Mouse (Mus musculus): ENCODE results near the gene Dusp16. TPM values are rescaled to one million over a fixed set of nuclear protein-coding genes. Genes with fewer than 3 reads are reported as not detected.
"Not testable (repeated sequence)": the region's sequence is repeated elsewhere in the genome, so short reads cannot be mapped to it uniquely, and the experiment has no call there.

Gene Dusp16
- total RNA-seq, 2 experiments from 2014 or later = 22.4 to 24.9 TPM

DNA sequence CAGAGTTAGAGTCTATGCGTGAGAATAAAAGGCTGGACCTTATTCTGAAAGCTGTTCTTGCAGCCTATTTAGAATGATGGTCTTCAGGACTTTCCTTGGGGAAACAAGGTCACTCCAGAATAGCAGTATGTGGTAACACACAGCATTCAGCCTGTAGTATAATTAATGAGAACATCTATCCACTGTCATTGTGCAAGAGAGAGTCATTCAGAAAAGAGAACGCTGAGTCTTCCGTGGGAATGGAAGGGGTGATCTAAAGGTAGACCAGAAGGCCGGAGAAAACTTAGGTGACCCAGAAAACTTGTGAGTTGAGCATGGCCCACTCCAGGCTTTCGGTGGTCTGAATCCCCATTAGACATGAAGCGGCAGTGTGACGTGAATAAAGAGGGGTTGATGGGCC, 90.2 kb downstream of the Dusp16 start:
- DNase-seq = no peak
- intact Hi-C loops (cut with DNase I) = no loop called here

DNA sequence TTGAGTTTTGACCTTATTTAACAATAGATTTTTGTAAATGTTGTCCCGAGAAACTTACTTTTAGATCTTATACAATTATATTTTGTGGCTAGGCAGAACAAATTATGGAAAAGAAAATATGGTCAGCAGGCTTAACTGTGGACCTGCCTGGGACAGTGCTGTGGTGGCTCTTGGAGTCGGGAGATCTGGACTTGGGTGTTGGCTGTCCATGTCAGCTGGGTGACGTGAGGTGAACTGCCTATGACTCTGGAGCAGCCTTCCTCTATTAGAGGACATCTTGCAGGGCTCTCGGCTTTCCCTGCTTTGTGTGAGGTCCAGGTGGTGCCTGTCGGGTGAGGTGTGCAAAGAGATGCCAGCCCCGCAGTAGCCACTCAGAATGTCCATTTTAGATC, 91.2 kb downstream of the Dusp16 start:
- no peak for DNase-seq
- intact Hi-C loops (cut with DNase I) = no loop called here

DNA sequence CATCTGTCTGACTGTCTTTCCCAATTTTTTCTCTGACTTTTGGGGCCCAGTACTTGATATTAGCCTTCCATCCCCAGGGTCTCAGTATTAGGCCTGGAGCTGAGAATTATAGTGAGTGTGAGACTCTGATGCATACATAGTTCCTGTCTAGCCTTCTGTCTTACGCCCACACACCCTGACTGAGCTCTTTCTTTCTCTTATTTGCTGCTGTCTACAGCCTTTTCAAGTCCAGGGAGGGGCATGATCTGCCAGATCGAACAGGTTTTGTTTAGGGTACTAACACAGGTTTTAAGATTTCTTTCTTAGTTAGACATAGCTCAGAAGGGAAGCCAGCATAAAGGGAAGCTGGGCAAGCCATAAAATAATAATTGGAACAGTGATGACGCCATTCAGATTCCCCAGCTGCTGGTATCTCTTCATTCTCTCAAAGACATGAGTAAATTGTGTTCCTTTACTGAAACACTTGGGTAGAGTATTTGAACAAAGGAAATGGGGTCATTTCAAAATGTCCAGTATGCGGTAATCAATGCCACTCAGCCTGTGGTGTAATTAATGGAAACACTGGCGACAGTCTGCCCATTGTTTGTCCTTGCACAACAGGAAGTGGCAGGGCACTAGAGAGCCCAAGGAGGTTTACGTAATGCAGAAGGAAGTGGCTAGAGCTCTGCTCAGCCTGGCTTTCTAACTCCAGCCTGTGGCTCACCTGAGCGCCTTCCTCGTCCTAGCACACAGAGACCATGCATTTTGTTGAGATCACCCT, 91.8 kb downstream of the Dusp16 start:
- intact Hi-C loops (cut with DNase I) = no loop called here
- no peak for DNase-seq

DNA sequence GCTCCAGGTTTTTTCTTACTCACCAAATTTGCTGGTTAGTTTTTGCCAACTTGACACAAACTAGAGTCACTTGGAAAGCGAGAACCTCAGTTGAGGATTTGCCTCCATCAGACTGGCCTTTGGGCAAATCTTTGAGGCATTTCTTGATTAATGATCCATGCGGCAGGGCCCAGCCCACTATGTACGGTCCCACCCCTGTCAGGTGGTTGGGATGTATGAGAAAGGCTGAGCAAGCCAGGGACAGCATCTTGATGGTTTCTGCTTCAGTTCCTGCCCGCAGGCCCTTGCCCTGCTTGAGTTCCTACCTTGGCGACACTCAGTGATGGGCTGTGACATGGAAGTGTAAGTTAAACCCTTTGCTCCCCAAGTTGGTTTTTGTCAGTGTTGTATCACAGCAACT, 94.2 kb downstream of the Dusp16 start:
- intact Hi-C loops (cut with DNase I) = no loop called here

GRCm38 (mm10) chr6:134696554-134696953, 95.9 kb downstream of the Dusp16 start:
- intact Hi-C loops (cut with DNase I) = no loop called here
- DNase-seq = no peak

More for the DNA sequence above, 94.2 kb downstream of the Dusp16 start:
- no peak for DNase-seq

DNA sequence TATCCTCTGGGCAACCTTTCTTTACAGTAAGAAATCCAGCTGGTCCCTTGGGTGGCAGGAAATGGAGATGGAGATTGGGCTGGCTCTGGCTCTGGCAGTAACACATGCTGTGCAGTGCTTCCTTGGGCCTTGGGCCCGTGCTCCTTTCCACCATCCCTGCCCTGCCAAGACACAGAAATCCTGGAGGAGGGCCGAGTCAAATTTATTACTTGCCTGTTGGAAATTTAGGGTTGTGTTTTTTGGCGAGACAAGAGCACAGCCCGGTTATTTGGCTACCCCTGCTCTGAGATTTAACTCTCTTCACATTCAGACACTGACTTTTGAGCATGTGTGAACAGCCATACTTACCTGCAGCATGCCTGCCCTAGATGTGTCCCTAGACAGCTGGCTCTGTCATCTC, 96.3 kb downstream of the Dusp16 start:
- intact Hi-C loops (cut with DNase I) = no loop called here
- peak; percentile 74 to 77 for DNase-seq

DNA sequence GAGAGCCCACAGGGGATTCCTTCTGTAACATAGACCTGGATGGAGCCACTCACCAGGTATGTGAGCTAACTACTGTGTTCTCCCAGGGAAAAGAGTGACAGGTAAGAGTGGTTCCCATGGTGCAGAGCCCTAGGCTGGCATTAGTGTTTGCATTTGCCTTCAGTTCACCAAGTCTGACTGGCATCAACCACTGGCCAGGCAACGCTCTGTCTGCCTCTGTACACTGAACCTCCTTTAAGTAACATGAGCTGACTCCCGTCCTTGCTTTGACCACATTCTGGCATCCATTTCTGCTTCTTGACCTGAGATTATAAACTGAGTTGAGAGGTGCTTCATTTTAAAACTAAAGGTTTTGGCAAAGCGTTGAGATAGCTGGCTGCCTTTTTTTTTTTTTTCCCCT, 96.8 kb downstream of the Dusp16 start:
- DNase-seq = no peak
- intact Hi-C loops (cut with DNase I) = no loop called here

- intact Hi-C loops (cut with DNase I) = no loop called here
- no peak for DNase-seq
These were observed 97.4 kb downstream of the Dusp16 start for GRCm38 (mm10) chr6:134694988-134695387.

GRCm38 (mm10) chr6:134694498-134694897, 97.9 kb downstream of the Dusp16 start:
- intact Hi-C loops (cut with DNase I) = no loop called here
- no peak for DNase-seq

DNA sequence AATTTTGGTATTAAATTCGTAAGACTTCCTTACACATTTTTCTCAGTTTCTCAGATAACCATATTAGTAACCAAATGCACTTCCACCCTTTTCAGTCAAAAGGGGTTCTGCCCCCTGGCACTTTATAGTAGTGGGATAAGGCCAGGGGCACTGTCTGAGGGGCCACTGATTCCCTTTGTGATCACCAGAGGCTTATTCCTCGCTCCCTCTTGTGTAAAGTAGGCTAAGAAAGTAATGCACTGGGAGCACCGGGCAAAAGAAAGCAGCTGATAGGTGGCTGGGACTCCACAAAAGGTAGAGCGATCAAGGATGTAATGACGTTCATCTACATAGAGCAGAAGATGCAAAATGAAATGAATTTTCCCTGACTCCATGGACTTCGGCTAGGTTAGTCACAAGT, 106.9 kb downstream of the Dusp16 start:
- no peak for DNase-seq
- intact Hi-C loops (cut with DNase I) = no loop called here

- intact Hi-C loops (cut with DNase I) = no loop called here
- DNase-seq = no peak
These were observed 107.4 kb downstream of the Dusp16 start for GRCm38 (mm10) chr6:134685040-134685439.

GRCm38 (mm10) chr6:134684354-134684915, 108.0 kb downstream of the Dusp16 start:
- no peak for DNase-seq
- intact Hi-C loops (cut with DNase I) = no loop called here

GRCm38 (mm10) chr6:134679330-134679729, 113.1 kb downstream of the Dusp16 start:
- intact Hi-C loops (cut with DNase I); DNase-seq: not testable (repeated sequence)

GRCm38 (mm10) chr6:134678037-134678436, 114.4 kb downstream of the Dusp16 start:
- no peak for DNase-seq
- intact Hi-C loops (cut with DNase I) = no loop called here

GRCm38 (mm10) chr6:134677504-134677903, 114.9 kb downstream of the Dusp16 start:
- intact Hi-C loops (cut with DNase I) = no loop called here
- no peak for DNase-seq

DNA sequence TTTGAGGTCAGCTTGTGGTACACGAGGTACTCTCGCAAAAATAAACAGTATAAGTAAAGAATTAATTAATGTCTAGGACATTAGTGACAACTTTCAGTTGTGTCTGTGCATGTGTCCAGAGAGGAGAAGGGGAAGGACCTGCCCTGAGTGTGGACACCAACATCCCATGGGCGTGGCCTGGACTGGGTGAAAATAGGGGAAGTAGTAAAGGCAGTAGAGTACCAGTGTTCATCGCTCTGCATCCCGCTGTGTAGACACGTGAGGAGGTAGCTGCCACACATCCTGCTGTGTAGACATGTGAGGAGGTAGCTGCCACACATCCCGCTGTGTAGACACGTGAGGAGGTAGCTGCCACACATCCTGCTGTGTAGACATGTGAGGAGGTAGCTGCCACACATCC, 118.7 kb downstream of the Dusp16 start:
- DNase-seq = peak in 1 of 2 experiments; percentile 19
- intact Hi-C loops (cut with DNase I) = loop anchor here (5.0 kb wide), 1 partner anchor 39 kb away; no protein-coding TSS in a partner anchor

DNA sequence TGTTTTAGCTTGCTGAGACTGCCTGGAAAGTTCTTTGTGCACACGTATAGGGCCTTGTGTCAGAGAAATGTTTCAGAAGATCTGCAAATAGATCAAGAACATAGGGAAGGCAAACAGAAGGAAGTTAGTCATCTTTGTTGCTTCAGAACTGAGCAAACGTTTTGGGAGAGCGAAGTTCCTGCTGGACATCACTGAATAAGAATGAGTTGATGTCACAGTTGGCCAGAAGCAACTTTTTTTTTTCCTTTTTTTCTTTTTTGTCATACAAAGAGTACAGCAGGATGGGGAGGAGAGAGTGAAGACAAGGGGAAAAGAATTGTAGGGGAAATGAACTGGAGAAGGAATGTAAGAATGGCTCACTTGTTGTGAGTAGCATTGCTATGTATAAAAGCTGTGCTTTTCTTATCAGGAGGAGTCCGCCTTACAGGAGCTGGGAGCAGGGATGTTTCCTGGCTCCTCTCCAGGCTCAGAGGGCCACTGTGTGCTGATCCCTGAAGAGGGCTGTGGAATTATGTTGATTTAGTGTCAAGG, 121.5 kb downstream of the Dusp16 start:
- intact Hi-C loops (cut with DNase I) = loop anchor here (5.0 kb wide), 1 partner anchor 41 kb away; no protein-coding TSS in a partner anchor
- peak; percentile 67 to 71 for DNase-seq

DNA sequence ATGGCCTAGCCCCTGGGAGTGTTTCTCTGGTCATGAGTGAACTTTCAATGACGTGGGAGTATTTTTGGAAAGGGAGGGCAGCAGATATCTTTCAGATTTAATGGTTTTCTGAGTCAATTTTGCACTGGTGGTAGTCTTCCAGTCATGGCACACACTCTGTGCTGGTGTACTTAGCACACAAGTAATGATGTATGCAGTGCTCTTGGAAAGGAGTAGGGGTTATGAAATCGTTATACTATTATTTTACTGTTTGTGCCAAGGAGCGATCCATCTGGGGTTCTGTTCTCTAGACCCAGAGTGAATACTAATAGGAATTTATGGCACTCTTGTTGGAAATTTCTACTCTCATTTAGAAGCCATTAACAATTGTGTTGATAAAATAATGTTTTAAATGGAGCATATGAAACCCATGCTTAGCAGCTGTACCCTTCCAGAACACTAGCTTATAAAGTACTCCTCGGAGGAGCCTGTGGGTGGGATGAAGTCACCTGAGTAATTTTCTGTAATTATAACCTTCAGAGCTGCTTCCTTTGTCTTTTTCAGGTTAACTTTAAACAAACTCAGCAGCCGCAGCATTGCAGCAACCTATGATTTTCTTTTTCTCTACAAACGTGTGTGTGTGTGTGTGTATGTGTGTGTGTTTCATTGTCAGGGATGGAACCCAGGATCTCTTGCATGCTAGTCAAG, 123.1 kb downstream of the Dusp16 start:
- intact Hi-C loops (cut with DNase I) = no loop called here
- DNase-seq = peak in 1 of 2 experiments; percentile 22

DNA sequence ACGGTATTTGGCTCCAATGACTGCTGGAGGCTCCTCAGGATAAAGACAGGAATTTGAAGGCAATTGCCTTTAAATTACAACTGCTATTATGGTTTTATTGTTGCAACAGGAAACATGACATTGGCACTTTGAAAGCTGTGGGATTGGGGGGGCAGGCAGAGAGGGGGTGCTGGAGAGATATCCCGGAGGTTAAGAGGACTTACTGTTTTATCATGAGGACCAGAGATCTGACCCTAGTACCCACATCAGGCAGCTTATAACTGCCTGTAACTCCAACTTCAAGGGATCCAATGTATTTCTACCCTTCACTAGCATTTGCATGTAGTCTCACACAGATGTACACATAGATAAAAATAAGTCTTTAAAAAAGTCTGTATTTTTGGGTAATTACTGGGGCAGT, 123.9 kb downstream of the Dusp16 start:
- intact Hi-C loops (cut with DNase I) = no loop called here
- DNase-seq = no peak

DNA sequence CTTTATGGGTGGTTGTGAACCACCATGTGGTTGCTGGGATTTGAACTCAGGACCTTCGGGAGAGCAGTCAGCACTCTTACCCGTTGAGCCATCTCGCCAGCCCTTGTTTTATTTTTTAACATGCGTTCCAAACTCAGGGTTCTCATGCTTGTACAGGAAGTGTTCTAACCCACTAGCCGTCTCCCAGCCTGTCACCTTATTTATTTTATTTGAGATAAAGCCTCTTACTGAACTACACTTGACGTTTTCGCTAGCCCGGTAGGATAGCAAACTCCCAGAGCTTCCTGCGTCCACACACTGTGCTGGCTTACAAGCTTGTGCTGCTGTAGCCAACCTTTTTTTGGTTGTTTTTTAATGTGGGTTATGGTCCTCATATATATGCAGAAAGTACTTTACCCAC, 126.6 kb downstream of the Dusp16 start:
- intact Hi-C loops (cut with DNase I) = no loop called here
- DNase-seq = no peak
